In the genomic region with DNA sequence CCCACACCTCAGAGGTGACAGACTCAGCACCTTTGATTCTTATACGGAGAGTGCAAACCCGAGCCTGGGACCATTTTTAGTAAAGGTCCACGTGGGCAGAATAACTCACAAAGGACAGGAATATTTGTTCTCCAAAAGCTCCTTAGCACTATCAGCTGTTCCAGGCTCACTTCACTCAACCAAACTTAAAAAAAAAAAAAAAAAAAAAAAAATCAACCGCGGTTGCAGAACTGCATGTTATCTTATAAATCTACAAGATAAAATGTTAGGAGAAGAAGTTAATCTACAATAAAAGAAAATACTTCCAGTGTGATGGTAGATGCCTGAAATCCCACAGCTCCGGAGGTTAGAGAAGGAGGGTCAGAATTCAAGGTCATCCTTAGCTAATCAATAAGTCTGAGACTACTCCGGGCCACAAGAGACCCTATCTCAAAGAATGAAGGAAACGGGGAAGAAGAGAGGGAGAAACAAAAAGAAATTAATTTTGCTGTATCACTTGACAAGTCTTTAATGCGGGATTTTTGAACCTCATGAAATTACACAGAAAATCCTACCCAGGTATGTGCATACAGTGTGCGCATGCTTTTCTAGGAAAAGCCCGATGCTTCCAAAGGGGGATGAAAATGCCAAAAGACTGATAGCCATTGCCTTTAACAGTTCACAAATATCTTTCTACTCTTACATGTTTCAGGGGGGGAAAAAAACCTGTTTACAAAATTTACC, we compare ENCODE assay signal across 8 mouse cellular contexts. TPM values are rescaled to one million over a fixed set of nuclear protein-coding genes. Genes with fewer than 3 reads are reported as not detected.
A peak's percentile ranks its signal among the peaks of the same experiment; 100 is the strongest.
DNase-seq lines count a peak whose midpoint lies in the region; ATAC-seq and TF ChIP-seq lines count a peak whose summit lies in the region.

No protein-coding gene starts in this region.

- no peak for DNase-seq in layer of hippocampus, adult 2 months (ENCODE audit: low spot score in 2 of 2)
- no peak for DNase-seq in layer of hippocampus, postnatal 25 days (ENCODE audit: extremely low spot score in 1 of 2, low spot score in 1 of 2)
- DNase-seq in limb, embryonic 11.5 days (ENCODE audit: low spot score): no peak
- no peak for DNase-seq in adrenal gland, adult 18-20 months (ENCODE audit: low spot score in 2 of 2)
- no peak for DNase-seq in adrenal gland, adult 2 months
- no peak for DNase-seq in gastrocnemius, adult 8-10 months (ENCODE audit: low spot score in 2 of 2)

- H3K4me2 ChIP-seq in limb, embryonic 11.5 days (ENCODE audit: low read depth, severe bottlenecking): peak overlapping the region; percentile 62
- H3K4me2 ChIP-seq in neural tube, embryonic 14.5 days (ENCODE audit: low read depth, low read length): peak overlapping the region; percentile 74

- peak overlapping the region; percentile 87 for H3K4me3 ChIP-seq in layer of hippocampus, adult 2 months
- peak overlapping the region; percentile 95 for H3K4me3 ChIP-seq in embryonic fibroblast, embryonic 13.5 days (ENCODE audit: insufficient read depth, low read length)
- peak overlapping the region; percentile 92; the same call in 1 of the 2 replicates for H3K4me3 ChIP-seq in limb, embryonic 11.5 days (ENCODE audit: low read depth, low read length)
- peak overlapping the region; percentile 92; the same call in 1 of the 2 replicates for H3K4me3 ChIP-seq in neural tube, embryonic 14.5 days (ENCODE audit: low read depth, low read length)

- no peak overlapping the region for H3K27ac ChIP-seq in layer of hippocampus, adult 2 months
- no peak overlapping the region for H3K27ac ChIP-seq in embryonic fibroblast, embryonic 13.5 days (ENCODE audit: insufficient read depth, low read length)
- H3K27ac ChIP-seq in limb, embryonic 11.5 days (replicated peaks; ENCODE audit: low read depth, low read length): no peak overlapping the region
- H3K27ac ChIP-seq in neural tube, embryonic 14.5 days (ENCODE audit: low read depth, low read length): no peak overlapping the region

- TF ChIP-seq CTCF in layer of hippocampus, adult 2 months (conservative IDR thresholded peaks at IDR 0.05): no peak
- TF ChIP-seq CTCF in embryonic fibroblast, embryonic 13.5 days (IDR thresholded peaks at IDR 0.05; ENCODE audit: borderline replicate concordance, insufficient read depth, low read length): no peak

- 60% methylated on average over 11 of the region's 11 CpGs for WGBS in limb, embryonic 11.5 days
- WGBS in neural tube, embryonic 14.5 days: 75% methylated on average over 11 of the region's 11 CpGs

- H3K9me3 ChIP-seq in limb, embryonic 11.5 days (ENCODE audit: control insufficient read depth, low read length): no peaks in the 10 kb centered on the region
- H3K9me3 ChIP-seq in neural tube, embryonic 14.5 days (ENCODE audit: control insufficient read depth, low read length): no peaks in the 10 kb centered on the region

- no peak for TF ChIP-seq POLR2A in embryonic fibroblast, embryonic 13.5 days (IDR thresholded peaks at IDR 0.05; ENCODE audit: low read depth, low read length)

- no peaks in the 10 kb centered on the region for H3K27me3 ChIP-seq in limb, embryonic 11.5 days (ENCODE audit: control insufficient read depth, insufficient read depth, low read length)
- no peaks in the 10 kb centered on the region for H3K27me3 ChIP-seq in neural tube, embryonic 14.5 days (ENCODE audit: control insufficient read depth, insufficient read depth, low read length)

- H3K4me1 ChIP-seq in embryonic fibroblast, embryonic 13.5 days (ENCODE audit: control insufficient read depth, insufficient read depth, low read length): peaks cover 10% of the 10 kb centered on the region
- H3K4me1 ChIP-seq in limb, embryonic 11.5 days (ENCODE audit: control insufficient read depth, insufficient read depth, low read length): 0 out of 2 replicates have a peak, but pooled peaks cover 3% of the 10 kb centered on the region
- H3K4me1 ChIP-seq in neural tube, embryonic 14.5 days (ENCODE audit: control insufficient read depth, insufficient read depth, low read length): peaks cover 19% of the 10 kb centered on the region

- no peak overlapping the region for H3K9ac ChIP-seq in limb, embryonic 11.5 days (ENCODE audit: low read length)
- H3K9ac ChIP-seq in neural tube, embryonic 14.5 days (replicated peaks; ENCODE audit: low read depth, low read length): no peak overlapping the region; the same call in 1 of the 2 replicates

- no peak for ATAC-seq in limb, embryonic 11.5 days (ENCODE audit: insufficient number of reproducible peaks, low FRiP score, low TSS enrichment, low read depth)
- ATAC-seq in neural tube, embryonic 14.5 days (ENCODE audit: low read depth): no peak

- peaks cover 5% of the 10 kb centered on the region for H3K36me3 ChIP-seq in limb, embryonic 11.5 days (ENCODE audit: control insufficient read depth, insufficient read depth, low read length)
- peaks cover 13% of the 10 kb centered on the region for H3K36me3 ChIP-seq in neural tube, embryonic 14.5 days (ENCODE audit: control insufficient read depth, insufficient read depth, low read length)

RNA-seq across cellular contexts. Expression of a gene that starts 1.4 kb away (rescaled TPM):
- 100 to 1,000 TPM; 103 to 106 TPM for total RNA-seq in layer of hippocampus, adult 2 months (2021)
- 100 to 1,000 TPM; 104 to 116 TPM for total RNA-seq in layer of hippocampus, postnatal 25 days (2021)
- polyA plus RNA-seq in embryonic fibroblast, embryonic 13.5 days (2011; ENCODE audit: insufficient read length, low read depth, missing spikeins): 314 and 338 TPM in 2 replicates
- 136 and 149 TPM in 2 replicates for polyA plus RNA-seq in limb, embryonic 11.5 days (2014; fragmentation: Nextera tagmentation; extraction: Ambion mirVana)
- 90.2 and 111 TPM in 2 replicates for polyA plus RNA-seq in neural tube, embryonic 14.5 days (2014; fragmentation: Nextera tagmentation; extraction: Ambion mirVana)
- 100 to 1,000 TPM; 157 to 164 TPM for total RNA-seq in adrenal gland, adult 18-20 months (2021)
- 100 to 1,000 TPM; 153 to 237 TPM for total RNA-seq in adrenal gland, adult 2 months (2021)
- polyA plus RNA-seq in adrenal gland, adult 2 months (2012; rRNA removed): 265 and 326 TPM in 2 replicates
- total RNA-seq in gastrocnemius, adult 8-10 months (2022): 10 to 100 TPM; 52.4 to 65.0 (median 56.3) TPM
